Mouse (Mus musculus) testis, postnatal 14 days (tissue): ENCODE measurements around the gene Parva.

Experiments
- DNase-seq: peaks from one replicate; pipeline ENCODE4 v3.0.0; 2021; ENCODE audit warnings: low spot score

Parva gene

DNA sequence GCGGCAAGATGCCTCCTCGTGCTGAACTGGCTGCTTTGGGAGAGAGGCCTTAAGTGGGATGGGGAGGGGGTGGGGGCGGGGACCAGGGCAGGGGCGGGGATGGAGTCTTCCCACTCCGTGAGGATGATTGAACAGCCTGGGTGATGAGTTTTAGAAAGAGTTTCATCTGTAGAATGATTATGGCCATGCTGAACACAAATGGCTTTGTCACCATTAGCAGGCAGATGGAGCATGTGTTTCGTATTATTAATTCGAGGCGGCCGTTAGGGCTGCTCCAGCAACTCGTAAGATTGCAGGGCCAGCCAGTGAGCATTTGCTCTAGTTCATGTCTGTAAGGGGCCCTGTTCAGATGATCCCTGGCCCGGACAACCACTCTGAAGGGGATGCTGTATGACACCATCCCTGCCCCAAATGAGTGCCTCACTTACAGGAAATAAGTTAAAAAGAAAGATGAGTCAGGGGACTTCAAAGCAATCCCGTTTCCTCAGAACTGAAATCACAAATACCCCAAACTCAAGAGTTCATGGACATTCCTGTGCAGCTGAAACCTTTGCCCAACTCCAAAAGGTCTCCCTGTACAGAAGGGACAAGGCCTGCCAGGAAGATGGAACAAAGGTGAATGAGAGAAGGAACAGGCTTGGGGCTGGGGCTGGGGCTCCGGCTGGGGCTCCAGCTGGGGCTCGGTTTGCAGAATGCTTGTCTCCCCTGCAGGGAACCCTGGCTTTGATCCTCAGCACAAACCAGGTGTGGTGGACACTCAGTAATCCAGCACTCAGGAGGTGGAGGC, 46.5 kb downstream of the Parva start:
- DNase-seq = no peak

DNA sequence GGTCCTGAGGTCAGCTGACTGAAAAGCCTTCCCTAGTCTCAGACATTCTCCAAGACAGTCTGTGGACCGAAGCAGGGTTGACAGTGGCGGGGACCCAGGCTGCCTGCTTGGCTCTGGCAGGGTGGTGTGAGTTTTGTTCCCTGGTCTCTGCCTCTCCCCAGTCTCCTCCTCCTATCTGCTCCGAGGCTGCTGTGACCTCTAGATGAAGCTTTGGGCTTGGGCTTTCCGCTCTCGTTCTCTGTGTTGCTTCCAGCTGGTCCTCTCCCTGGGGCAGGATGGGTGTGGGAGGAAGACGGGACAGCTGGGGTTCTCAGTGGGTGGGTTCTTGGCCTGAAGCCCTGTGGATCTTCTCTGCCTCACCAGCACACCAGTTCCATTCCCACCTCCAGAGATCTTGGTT, 51.8 kb downstream of the Parva start:
- DNase-seq = peak; percentile 26

- no peak for DNase-seq
Observed at GRCm38 (mm10) chr7:112481031-112481430, 53.7 kb downstream of the Parva start.

DNA sequence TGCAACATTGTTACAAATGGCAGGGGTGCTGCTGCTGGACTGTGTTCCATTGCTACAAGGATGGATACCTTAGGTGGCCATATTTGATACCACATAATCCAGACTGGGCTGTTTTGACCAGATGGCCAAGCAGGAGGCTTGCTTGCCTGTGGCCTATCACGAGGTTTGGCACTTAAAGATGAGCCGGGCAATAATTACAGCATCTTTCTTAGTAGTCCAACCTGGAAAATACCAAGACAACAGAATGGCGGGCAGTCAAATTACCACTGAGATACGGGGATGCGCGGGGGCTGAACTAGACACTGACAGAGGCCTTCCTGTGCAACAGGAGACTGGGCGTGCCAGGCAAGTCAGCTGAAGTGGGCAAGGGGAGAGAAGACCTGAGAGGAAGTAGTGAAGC, 55.3 kb downstream of the Parva start:
- no peak for DNase-seq

GRCm38 (mm10) chr7:112483382-112483781, 56.1 kb downstream of the Parva start:
- DNase-seq = no peak

GRCm38 (mm10) chr7:112490825-112491224, 63.5 kb downstream of the Parva start:
- no peak for DNase-seq

DNA sequence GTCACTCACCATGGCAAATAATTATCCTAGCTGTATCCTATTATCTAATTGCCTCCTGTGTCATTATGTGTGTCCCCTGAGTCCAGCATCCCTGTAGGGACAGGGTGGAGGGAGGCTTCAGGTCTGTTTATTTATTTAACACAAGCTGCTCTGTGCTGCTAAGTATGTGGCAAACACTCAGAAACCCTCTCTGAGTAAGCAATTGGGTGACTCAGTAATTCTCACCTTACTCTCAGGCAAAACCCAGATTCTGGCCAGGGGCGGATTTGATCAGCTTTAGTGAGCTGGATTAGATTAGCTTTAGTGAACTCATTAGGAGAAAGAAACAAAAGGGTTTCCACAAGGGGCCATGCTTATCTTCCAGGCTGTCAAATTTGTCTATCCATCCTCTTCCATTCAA, 64.4 kb downstream of the Parva start:
- no peak for DNase-seq

GRCm38 (mm10) chr7:112495950-112496349, 68.6 kb downstream of the Parva start:
- DNase-seq = no peak

DNA sequence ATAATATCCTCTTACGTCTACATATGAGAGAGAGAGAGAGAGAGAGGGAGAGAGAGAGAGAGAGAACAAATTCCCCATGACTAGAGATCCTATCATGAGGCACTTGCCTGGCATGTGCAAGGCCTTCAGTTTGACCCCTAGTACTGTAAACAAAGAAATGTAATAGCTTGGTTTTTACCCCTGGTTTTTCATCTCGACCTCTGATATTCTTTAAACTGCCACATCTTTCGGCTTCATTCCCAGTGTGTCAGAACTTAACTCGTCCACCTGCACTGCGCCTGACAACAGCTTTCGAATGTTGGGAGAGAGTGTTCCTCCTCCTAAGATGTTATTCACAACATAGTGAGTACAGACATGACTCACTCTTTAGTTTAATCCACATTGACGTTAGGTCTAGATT, 69.6 kb downstream of the Parva start:
- DNase-seq = no peak

DNA sequence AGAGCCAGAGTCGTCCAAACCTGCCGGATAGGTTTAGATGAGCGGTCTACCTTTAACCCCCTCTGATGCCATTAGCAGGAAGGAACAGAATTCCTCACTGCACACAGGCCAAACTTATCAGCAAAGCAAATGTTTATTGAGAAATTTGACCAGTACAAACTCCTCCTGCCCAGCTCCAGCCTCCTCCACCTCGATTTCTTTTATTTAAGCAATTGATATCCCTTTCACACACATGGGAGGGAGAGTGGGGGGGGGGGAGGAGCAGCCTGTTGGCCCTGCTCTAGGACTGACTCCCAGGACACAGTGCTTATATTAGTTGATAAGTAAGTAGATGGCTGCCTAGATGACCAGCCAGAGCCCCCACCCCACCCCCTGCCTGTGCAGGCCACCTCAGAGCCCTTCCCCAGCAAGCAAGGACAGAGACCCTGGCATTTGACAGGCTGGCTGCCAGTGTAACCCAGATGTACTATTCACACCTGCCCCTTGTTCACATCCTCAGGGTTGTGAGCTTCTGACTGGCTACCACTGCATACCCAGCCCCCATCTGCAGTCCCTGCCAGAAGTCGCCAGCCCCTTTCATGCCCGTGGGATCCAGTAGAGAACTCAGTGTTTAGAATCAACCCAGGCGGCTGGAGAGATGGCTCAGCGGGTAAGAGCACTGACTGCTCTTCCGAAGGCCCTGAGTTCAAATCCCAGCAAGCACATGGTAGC, 71.4 kb downstream of the Parva start:
- DNase-seq = no peak

DNA sequence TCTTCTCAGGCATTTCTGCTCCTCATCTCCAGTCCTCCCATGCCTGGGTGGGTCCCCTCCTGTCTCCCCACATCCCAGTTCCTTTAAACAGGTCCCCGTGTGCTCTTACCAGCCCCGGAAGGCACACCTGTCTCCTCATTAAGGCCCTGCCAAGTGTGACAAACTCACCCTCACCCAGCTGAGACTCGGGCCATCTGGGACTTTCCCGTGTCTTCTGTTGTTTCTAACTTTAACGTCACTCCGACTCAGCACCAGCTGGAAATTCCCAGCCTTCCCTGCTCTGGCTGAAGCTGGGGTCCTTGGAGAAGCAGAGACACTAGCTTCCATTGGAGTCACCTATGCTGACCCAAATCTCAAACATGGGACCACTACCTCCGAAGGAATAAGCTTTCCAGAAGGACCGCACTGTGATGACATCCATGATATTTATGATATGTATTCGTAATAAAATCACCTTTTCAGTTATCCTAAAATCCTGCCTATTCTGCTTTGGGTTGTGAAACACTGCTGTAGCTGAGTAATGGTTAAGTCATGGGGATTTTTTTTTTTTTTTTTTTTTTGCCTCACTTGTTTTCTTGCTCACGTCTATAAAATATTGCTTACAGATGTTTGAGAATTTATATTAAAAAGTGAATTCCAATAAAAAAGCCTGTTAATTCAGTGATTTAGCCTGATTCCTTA, 72.3 kb downstream of the Parva start:
- DNase-seq = no peak

DNA sequence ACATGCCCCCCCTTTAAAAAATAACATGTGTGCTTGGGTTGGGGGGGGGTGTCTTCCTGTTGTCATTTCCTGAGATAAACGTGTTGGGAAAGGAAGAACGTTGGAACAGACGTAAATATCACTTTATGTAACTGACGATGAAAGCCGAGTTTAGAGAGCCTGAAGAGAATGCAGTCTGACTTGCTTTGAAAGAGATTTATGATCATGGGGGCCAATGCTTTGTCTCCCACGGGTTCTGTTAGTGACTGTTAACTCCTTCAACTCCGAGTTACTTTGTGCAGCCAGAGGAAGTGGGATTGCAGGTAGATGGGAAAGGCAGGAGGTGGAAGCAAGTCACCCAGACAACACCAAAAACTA, 72.8 kb downstream of the Parva start:
- DNase-seq = no peak

GRCm38 (mm10) chr7:112502050-112502809, 74.9 kb downstream of the Parva start:
- DNase-seq = no peak

GRCm38 (mm10) chr7:112502845-112503244, 75.5 kb downstream of the Parva start:
- no peak for DNase-seq

DNA sequence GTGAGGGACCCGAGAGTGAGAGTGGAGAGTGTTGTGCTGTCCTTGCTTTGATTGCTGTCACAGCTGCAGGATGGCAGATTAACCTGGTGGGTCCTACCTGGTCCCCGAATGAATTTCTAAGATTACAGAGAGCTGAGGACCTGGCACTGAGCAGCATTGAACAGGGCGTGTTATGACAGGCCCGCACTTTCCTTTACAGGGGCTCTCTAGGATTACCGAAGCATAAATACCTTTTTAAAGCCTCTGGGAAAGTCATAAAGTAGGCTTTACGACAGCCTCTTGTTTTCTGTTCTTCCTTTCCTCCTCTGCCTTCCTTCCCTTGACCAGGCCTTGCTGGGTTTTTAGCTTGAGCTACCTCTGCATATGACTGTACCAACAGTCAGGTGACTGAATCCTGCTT, 76.1 kb downstream of the Parva start:
- DNase-seq = no peak

DNA sequence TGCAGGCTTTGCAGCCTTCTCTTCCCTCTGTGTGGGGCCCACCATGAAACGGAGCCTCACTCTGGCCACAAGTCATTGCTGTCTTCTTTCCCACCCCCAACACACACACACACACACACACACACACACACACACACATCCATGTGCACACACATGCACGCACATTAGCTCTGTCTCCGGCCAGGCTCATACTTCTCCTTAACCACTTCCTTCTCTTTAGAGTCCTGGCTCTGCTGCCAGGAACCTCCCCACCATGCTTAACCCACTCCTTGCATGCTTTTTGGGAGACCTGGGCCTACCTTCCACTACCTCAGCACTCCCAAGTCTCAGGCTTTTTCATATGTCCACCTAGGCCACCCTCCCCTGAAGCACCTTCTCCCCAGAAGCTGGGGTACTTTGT, 76.6 kb downstream of the Parva start:
- DNase-seq = no peak

DNA sequence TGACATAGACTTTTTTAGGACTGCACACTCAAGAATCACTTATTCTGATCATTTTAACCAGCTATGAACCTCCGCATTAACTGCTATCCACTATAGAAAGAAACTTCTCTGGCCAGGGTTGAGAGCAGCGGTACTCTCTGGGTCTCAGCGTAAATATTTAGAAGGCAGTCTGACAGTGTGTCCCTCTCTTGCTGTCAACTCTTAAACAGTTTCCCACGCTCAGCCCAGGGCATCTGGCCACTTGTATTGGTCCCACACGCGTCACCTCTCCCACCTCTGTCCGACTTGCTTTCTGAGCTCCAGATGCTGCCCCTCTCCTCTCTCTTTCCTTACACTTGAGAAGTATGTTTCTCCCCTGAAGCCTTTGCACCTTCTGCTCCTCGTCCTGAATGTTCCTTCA, 81.8 kb downstream of the Parva start:
- no peak for DNase-seq

DNA sequence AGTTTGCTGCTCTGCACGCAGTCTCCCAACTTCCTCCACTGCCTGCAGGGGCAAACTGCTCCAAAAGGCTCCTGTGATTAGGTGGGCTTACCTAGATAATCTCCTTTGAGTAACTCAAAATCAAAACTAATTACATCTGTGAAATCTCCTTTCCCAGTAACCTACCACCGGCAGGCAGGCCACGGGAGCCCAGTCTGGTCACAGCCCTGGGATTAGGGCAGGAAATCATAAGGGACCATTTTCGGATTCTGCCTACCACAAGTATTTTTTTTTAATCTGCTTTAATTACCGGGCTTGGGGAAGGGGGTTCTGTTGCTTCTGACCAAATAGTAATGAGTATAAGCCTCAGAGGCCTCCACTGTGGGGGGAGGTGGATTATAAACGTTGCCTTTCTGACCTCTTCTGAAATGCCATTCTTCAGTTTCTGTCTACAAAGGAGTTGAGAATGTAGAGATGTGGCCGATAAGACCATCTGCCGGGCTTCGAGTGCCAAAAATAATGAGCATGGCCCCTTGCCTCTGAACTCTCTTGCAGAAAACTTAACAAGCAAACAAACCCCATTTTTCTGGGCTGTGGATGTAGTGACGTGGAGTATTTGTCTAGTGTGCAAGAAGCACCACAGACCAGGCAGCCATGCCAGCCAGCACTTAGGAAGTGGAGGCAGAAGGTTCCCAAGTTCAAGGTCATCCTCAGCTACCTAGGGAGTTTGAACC, 83.2 kb downstream of the Parva start:
- DNase-seq = no peak

DNA sequence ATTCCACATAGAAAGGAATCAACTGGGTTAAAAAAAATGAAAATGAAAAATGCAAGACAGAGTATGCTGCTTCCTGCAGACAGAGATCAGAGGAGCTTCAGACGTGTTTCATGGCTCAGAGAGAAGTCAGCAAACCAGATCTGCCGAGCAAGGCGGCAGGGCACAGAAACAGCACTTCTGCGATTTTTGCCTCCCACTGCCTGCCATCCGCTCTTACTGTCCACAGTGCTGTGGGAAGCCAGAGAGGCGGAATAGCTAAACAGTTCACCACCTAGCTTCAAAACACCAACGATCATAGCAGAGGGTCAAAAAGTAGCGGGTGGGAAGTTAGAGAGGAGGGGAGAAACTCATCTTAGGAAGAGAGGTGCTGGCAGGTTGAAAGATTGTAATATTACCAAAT, 84.0 kb downstream of the Parva start:
- no peak for DNase-seq

GRCm38 (mm10) chr7:112512257-112512656, 85.0 kb downstream of the Parva start:
- no peak for DNase-seq

- DNase-seq = no peak
Observed at GRCm38 (mm10) chr7:112512895-112513294, 85.6 kb downstream of the Parva start.
